Mouse (Mus musculus) heart, embryonic 11.5 days (tissue): ENCODE results near the gene Fam174b. TPM values are rescaled to one million over a fixed set of nuclear protein-coding genes. Genes with fewer than 3 reads are reported as not detected.

ENCODE experiments used
- ATAC-seq: fragments of 200-750 bp; cut with Nextera tagmentation; replicated peaks from 2 replicates; pipeline ENCODE4 v1.8.0; 2017; ENCODE audit warnings: moderate library complexity; ENCODE audit not compliant: insufficient number of reproducible peaks, low FRiP score, low TSS enrichment
- H3K27ac ChIP-seq: fragments of 300-500 bp; sonication (generic); 2 replicates; pipeline ENCODE4 v1.5.1; 2014; ENCODE audit warnings: mild to moderate bottlenecking, low read depth, low read length
- H3K27me3 ChIP-seq: fragments of 300-500 bp; sonication (generic); 2 replicates; pipeline ENCODE4 v1.6.1; 2014; ENCODE audit warnings: mild to moderate bottlenecking, low read length, mixed read lengths; ENCODE audit not compliant: control insufficient read depth, insufficient read depth
- H3K36me3 ChIP-seq: fragments of 300-500 bp; sonication (generic); 2 replicates; pipeline ENCODE4 v1.6.1; 2014; ENCODE audit warnings: mild to moderate bottlenecking, low read length, moderate library complexity, mixed read lengths; ENCODE audit not compliant: control insufficient read depth, insufficient read depth
- H3K4me1 ChIP-seq: fragments of 300-500 bp; sonication (generic); 2 replicates; pipeline ENCODE4 v1.6.1; 2014; ENCODE audit warnings: low read length; ENCODE audit not compliant: control insufficient read depth, insufficient read depth
- H3K4me2 ChIP-seq: fragments of 300-500 bp; sonication (generic); 2 replicates; pipeline ENCODE4 v1.6.1; 2014; ENCODE audit warnings: mild to moderate bottlenecking, moderate library complexity
- H3K4me3 ChIP-seq: fragments of 300-500 bp; sonication (generic); 2 replicates; pipeline ENCODE4 v1.5.1; 2014; ENCODE audit warnings: low read depth, low read length
- H3K9ac ChIP-seq: fragments of 300-500 bp; sonication (generic); 2 replicates; pipeline ENCODE4 v1.6.1; 2014; ENCODE audit warnings: mild to moderate bottlenecking, low read depth, low read length, moderate library complexity
- H3K9me3 ChIP-seq: fragments of 300-500 bp; sonication (generic); replicated peaks from 2 replicates; pipeline ENCODE4 v1.6.1; 2016; ENCODE audit warnings: low read length; ENCODE audit not compliant: control insufficient read depth
- WGBS: fragments of 180-500 bp; shearing (Covaris S2); extraction: QIAGEN DNeasy Blood & Tissue Kit; methylation state at CpG from one replicate; pipeline ENCODE4 v1.1.7; 2014; ENCODE audit not compliant: insufficient replicate concordance; 5-methylcytosine and 5-hydroxymethylcytosine counted together
- polyA plus RNA-seq: library from polyadenylated mRNA; unstranded; fragments of >200 nt; fragmentation: Nextera tagmentation; extraction: Ambion mirVana; gene quantifications from 2 replicates; pipeline ENCODE4 v1.2.1, GENCODE M21; 2014

Gene Fam174b
- polyA plus RNA-seq, 1 experiment from 2014 or later = 30.8 TPM

DNA sequence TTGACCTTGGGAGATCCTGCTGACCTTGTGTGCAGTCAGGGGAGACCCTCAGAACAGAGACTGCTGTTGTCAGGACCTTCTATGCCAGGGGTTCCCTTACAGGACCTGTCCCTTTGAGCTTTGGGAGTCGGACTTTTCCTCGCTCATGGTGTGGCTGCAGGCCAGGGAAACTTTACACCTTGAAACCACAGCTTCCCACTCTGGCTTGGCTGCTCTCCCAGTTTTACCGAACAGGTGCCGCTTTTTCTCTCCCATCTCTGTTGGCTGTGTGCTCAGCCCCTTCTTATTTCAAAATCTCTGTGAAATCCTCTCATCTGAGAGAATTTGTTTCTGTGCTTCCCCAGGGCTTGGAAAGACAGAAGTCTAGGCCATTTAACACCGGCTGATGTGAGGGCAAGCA, 5.8 kb downstream of the Fam174b start:
- Histone ChIP-seq H3K4me1 (peaks cover 9% of the 10 kb centered on the region; the same call in 1 of the 2 replicates), H3K4me3 (no peak overlapping the region), H3K4me2 (no peak overlapping the region), H3K36me3 (no peaks in the 10 kb centered on the region), H3K9ac (no peak overlapping the region), H3K9me3 (no peaks in the 10 kb centered on the region; the same call in 1 of the 2 replicates), H3K27me3 (peaks cover 10% of the 10 kb centered on the region), H3K27ac (no peak overlapping the region)
- WGBS = 85% methylated on average over 5 of the region's 5 CpGs
- no peak for ATAC-seq

DNA sequence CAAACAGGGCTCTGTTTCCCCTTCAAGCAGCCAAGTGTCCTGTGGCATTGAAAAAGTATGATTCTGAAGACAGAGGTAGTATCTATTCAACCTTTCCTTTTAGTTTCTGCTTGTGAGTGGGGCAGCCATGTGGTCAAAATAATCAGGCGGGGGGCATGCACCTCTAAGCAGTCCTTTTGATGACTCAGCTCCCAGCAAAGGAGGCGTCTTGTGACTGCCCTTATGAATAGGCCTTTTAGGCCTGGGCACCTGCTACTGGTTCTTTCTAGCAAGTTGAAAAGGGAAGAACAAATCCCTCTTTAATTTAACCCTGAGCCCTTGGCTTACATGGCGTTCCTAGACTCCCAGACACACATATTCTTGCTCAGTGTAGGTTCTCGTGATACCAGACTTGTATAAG, 6.7 kb downstream of the Fam174b start:
- H3K36me3 ChIP-seq = no peaks in the 10 kb centered on the region
- H3K4me1 ChIP-seq = 0 out of 2 replicates have a peak, but pooled peaks cover 4% of the 10 kb centered on the region

DNA sequence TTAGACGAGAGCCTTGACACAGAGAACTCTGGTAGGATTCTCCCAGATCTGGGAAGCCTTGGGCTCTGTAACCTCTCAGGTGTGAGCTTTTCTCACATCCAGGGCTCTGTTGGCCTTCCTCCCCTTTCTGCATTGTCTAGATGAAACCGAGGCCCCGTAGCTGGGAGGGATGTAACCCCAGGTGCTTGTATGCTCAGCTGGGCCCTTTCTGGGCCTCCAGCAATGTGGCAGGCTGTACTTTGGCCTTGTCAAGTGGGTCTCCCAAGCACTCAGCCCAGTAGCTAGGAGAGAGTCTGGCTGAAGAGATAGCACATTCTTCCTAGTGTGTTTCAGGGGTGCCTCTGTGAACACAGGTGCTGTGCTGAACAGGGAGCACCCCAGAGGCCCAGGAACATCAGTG, 7.4 kb downstream of the Fam174b start:
- 74% methylated on average over 3 of the region's 3 CpGs for WGBS
- no peak overlapping the region for H3K4me2 ChIP-seq
- no peak overlapping the region for H3K9ac ChIP-seq
- ATAC-seq = no peak
- H3K4me3 ChIP-seq = no peak overlapping the region
- H3K9me3 ChIP-seq = no peaks in the 10 kb centered on the region; the same call in 1 of the 2 replicates
- H3K27me3 ChIP-seq = no peaks in the 10 kb centered on the region
- no peak overlapping the region for H3K27ac ChIP-seq
- no peaks in the 10 kb centered on the region for H3K36me3 ChIP-seq
- 0 out of 2 replicates have a peak, but pooled peaks cover 4% of the 10 kb centered on the region for H3K4me1 ChIP-seq

More for the DNA sequence above, 6.7 kb downstream of the Fam174b start:
- peaks cover under 1% of the 10 kb centered on the region for H3K27me3 ChIP-seq
- no peak overlapping the region for H3K4me3 ChIP-seq
- 70% methylated on average over 4 of the region's 4 CpGs for WGBS
- H3K27ac ChIP-seq = no peak overlapping the region
- H3K9me3 ChIP-seq = no peaks in the 10 kb centered on the region; the same call in 1 of the 2 replicates
- H3K9ac ChIP-seq = no peak overlapping the region
- H3K4me2 ChIP-seq = no peak overlapping the region
- no peak for ATAC-seq

DNA sequence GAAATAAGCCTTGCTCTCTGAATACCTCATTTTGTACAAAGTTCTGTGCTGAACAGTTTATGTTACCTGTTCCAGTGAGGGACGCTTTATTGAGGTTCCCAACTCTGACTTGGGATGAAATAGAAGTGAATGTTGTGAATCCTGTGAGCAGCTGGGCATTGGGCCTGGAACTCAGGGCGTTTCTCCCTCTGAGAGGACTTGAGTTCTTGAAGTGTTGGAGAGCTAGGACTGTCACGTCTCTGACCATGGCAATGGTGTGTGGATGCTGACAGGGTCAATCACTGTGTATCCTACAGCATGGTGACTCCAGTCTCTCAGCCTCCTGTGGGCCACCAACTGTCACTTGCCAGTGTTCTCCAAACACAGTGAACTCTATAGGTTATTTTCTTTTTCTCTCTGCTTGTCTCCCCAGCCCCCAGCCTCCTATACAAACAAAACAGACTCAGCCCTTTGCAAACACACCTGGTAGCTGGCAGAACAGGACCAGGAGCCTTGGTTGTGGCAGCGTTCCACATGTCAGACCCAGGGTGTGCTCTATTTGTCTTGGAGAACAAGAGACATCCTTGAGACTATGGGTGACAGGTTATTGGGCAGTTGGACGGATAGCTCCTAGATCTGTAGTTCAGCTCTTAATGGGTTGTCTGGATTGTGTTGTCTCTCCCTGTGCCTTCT, 8.5 kb downstream of the Fam174b start:
- ATAC-seq = no peak
- no peaks in the 10 kb centered on the region for H3K36me3 ChIP-seq
- H3K4me3 ChIP-seq = no peak overlapping the region
- H3K27me3 ChIP-seq = no peaks in the 10 kb centered on the region
- no peak overlapping the region for H3K27ac ChIP-seq
- 0 out of 2 replicates have a peak, but pooled peaks cover 4% of the 10 kb centered on the region for H3K4me1 ChIP-seq
- no peaks in the 10 kb centered on the region; the same call in 1 of the 2 replicates for H3K9me3 ChIP-seq
- no peak overlapping the region for H3K9ac ChIP-seq
- H3K4me2 ChIP-seq = no peak overlapping the region
- 79% methylated on average over 5 of the region's 5 CpGs for WGBS

DNA sequence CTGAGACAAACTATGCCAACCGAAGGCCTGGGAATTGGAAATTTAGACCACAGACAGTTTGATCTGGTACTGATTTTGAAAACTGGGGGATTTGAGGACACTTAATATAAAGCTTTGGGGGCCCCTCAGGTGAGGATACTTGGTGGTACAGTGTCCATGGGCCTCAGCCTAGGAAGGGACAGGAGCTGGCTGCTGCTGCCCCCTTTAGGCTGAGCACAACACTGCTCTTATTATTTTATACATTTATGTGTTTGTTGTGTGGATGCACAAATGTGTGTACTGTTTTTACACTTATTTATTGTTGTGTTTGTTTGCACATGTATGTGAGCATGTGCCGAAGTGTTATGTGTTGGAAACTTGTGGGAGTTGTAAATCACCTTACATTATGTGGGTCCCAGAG, 9.2 kb downstream of the Fam174b start:
- 0 out of 2 replicates have a peak, but pooled peaks cover 4% of the 10 kb centered on the region for H3K4me1 ChIP-seq
- no peak overlapping the region for H3K4me2 ChIP-seq
- H3K36me3 ChIP-seq = no peaks in the 10 kb centered on the region
- H3K9ac ChIP-seq = no peak overlapping the region
- ATAC-seq = no peak
- no peaks in the 10 kb centered on the region for H3K27me3 ChIP-seq
- WGBS = 75% methylated on average over 2 of the region's 2 CpGs
- no peaks in the 10 kb centered on the region; the same call in 1 of the 2 replicates for H3K9me3 ChIP-seq
- H3K27ac ChIP-seq = no peak overlapping the region
- H3K4me3 ChIP-seq = no peak overlapping the region

DNA sequence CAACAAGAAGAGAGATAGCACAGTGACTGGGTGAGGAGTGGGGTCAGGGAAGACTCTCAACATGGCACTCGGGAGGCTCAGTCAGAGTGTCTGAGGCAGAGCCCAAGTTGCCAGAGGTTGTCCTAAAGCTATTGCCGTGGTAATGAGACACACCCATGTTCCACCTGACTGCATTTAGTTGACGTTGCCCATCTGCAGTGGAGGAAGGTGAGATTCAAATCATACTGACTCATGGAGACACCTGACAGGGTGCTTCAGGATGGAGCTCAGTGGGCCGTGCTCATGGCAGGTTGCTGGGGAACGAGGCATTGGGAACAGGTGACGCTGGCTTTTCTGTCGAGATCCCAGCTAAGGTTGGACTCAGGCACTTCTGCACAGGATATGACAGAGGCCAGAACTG, 9.9 kb downstream of the Fam174b start:
- Histone ChIP-seq H3K9me3 (no peaks in the 10 kb centered on the region; the same call in 1 of the 2 replicates), H3K27ac (no peak overlapping the region), H3K4me2 (no peak overlapping the region), H3K36me3 (no peaks in the 10 kb centered on the region), H3K4me3 (no peak overlapping the region), H3K4me1 (0 out of 2 replicates have a peak, but pooled peaks cover 4% of the 10 kb centered on the region), H3K27me3 (no peaks in the 10 kb centered on the region), H3K9ac (no peak overlapping the region)
- WGBS = 90% methylated on average over 7 of the region's 7 CpGs
- ATAC-seq = no peak

DNA sequence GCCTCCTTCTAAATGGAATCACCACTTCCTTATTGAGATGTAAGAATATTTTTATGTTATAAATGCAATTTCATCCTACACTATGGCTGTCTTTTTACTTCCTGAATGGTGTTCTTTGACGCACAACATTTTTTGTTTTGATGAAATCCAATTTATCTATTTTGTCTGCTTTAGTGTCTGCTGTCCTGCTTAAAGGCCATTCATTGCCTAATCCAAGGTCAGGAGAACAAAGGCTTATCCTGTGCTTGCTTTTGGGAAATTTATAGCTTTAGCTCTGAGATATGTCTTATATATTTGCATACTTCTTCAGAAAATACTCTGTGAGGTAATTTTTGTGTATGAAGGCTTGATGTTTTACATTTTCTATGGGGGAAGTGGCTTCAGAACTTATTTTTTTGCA, 13.5 kb downstream of the Fam174b start:
- H3K4me3 ChIP-seq = no peak overlapping the region
- H3K4me1 ChIP-seq = no peaks in the 10 kb centered on the region
- ATAC-seq = no peak
- H3K9me3 ChIP-seq = no peaks in the 10 kb centered on the region
- H3K27me3 ChIP-seq = no peaks in the 10 kb centered on the region
- WGBS = 84% methylated on average over 1 of the region's 1 CpGs
- no peak overlapping the region for H3K27ac ChIP-seq
- no peaks in the 10 kb centered on the region for H3K36me3 ChIP-seq
- H3K9ac ChIP-seq = no peak overlapping the region
- H3K4me2 ChIP-seq = no peak overlapping the region

DNA sequence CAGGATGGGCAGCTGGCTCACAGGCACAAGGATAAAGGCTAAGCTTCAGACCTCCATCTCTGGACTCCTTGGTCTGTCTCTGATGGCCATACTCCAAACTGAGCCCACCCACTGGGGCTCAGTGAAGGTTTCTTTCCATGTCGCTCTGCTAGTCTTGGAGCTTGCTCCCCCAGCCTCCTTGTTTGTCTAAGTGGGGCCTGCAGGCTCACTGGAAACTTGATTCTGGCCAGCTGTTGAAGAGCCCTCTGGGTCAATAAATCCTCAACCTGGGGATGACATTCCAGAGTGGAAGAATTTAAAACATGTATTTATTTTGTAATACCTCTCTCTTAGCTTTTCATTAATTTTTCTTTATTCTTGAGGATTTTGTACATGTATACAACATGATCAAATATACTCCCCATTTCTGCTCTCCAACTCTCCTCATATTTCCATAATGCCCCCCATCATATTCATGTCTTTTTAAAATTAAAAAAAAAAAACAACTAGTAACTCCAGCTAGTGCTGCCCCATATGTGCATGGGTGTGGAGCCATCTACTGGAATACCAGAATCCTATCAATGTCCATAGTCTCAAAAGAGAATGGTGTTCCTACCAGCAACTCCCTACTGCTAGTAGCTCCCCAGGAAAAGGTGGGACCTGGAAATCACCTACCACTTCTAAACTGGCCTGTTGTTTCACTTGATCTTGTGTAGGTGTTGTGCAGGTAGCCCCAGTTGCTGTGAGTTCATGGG, 15.4 kb downstream of the Fam174b start:
- Histone ChIP-seq H3K36me3 (no peaks in the 10 kb centered on the region), H3K4me3 (no peak overlapping the region), H3K9ac (no peak overlapping the region), H3K27me3 (no peaks in the 10 kb centered on the region), H3K9me3 (no peaks in the 10 kb centered on the region), H3K4me2 (no peak overlapping the region), H3K27ac (no peak overlapping the region), H3K4me1 (no peaks in the 10 kb centered on the region)
- no peak for ATAC-seq
- WGBS = 77% methylated on average over 1 of the region's 1 CpGs
